Mouse (Mus musculus) hindbrain, embryonic 14.5 days (tissue): Measurements from ENCODE around the gene Pacrg. TPM values are rescaled to one million over a fixed set of nuclear protein-coding genes. Genes with fewer than 3 reads are reported as not detected.

Experiments
- ATAC-seq: fragments of 200-750 bp; cut with Nextera tagmentation; 2 replicates; pipeline ENCODE4 v1.8.0; 2017; ENCODE audit warnings: moderate number of reproducible peaks, mild to moderate bottlenecking, moderate TSS enrichment, moderate library complexity; ENCODE audit not compliant: low FRiP score
- DNase-seq: peaks from one replicate; pipeline ENCODE4 v3.0.0-alpha.2; 2015; ENCODE audit warnings: low spot score
- H3K27ac ChIP-seq: fragments of 300-500 bp; sonication (generic); 2 replicates; pipeline ENCODE4 v1.5.1; 2014; ENCODE audit warnings: mild to moderate bottlenecking, moderate library complexity
- H3K27me3 ChIP-seq: fragments of 300-500 bp; sonication (generic); 2 replicates; pipeline ENCODE4 v1.6.1; 2014; ENCODE audit warnings: mild to moderate bottlenecking, low read length, mixed read lengths; ENCODE audit not compliant: control insufficient read depth, insufficient read depth
- H3K36me3 ChIP-seq: fragments of 300-500 bp; sonication (generic); replicated peaks from 2 replicates; pipeline ENCODE4 v1.6.1; 2014; ENCODE audit not compliant: control insufficient read depth, insufficient read depth
- H3K4me1 ChIP-seq: fragments of 300-500 bp; sonication (generic); replicated peaks from 2 replicates; pipeline ENCODE4 v1.6.1; 2014; ENCODE audit warnings: antibody characterized with exemption, low read length, mixed read lengths; ENCODE audit not compliant: control insufficient read depth, insufficient read depth
- H3K4me2 ChIP-seq: fragments of 300-500 bp; sonication (generic); replicated peaks from 2 replicates; pipeline ENCODE4 v1.6.1; 2014; ENCODE audit warnings: mild to moderate bottlenecking, moderate library complexity
- H3K4me3 ChIP-seq: fragments of 300-500 bp; sonication (generic); replicated peaks from 2 replicates; pipeline ENCODE4 v1.5.1; 2014; ENCODE audit warnings: mild to moderate bottlenecking, low read length
- H3K9ac ChIP-seq: fragments of 300-500 bp; sonication (generic); 2 replicates; pipeline ENCODE4 v1.6.1; 2014
- H3K9me3 ChIP-seq: fragments of 300-500 bp; sonication (generic); 2 replicates; pipeline ENCODE4 v1.6.1; 2016; ENCODE audit warnings: low read length; ENCODE audit not compliant: control insufficient read depth
- WGBS: fragments of 180-500 bp; shearing (Covaris S2); extraction: QIAGEN DNeasy Blood & Tissue Kit; methylation state at CpG from one replicate; pipeline ENCODE4 v1.1.7; 2014; 5-methylcytosine and 5-hydroxymethylcytosine counted together
- polyA plus RNA-seq: library from polyadenylated mRNA; unstranded; fragments of >200 nt; fragmentation: Nextera tagmentation; extraction: Ambion mirVana; gene quantifications from 2 replicates; pipeline ENCODE4 v1.2.1, GENCODE M21; 2014

The Pacrg gene
- polyA plus RNA-seq, 1 experiment from 2014 or later: 21.9 TPM

- Histone ChIP-seq H3K36me3 (no peaks in the 10 kb centered on the region), H3K9ac (no peak overlapping the region), H3K27me3 (no peaks in the 10 kb centered on the region), H3K9me3 (no peaks in the 10 kb centered on the region), H3K27ac (peak overlapping the region; percentile 50), H3K4me1 (peaks cover 5% of the 10 kb centered on the region; the same call in 1 of the 2 replicates), H3K4me3 (no peak overlapping the region), H3K4me2 (peak overlapping the region; percentile 24)
- WGBS: 12% methylated on average over 11 of the region's 11 CpGs
- DNase-seq: no peak
- ATAC-seq: no peak
Measured at GRCm38 (mm10) chr17:10519506-10520155, 320.5 kb downstream of the Pacrg start.

- no peak overlapping the region for H3K27ac ChIP-seq
- H3K4me1 ChIP-seq: peaks cover 2% of the 10 kb centered on the region; the same call in 1 of the 2 replicates
- H3K9me3 ChIP-seq: no peaks in the 10 kb centered on the region
- 60% methylated on average over 6 of the region's 6 CpGs for WGBS
- no peak overlapping the region for H3K9ac ChIP-seq
- no peak overlapping the region for H3K4me3 ChIP-seq
- no peaks in the 10 kb centered on the region for H3K27me3 ChIP-seq
- DNase-seq (no peak), ATAC-seq (no peak; the same call in 1 of the 2 replicates)
- no peaks in the 10 kb centered on the region for H3K36me3 ChIP-seq
- no peak overlapping the region for H3K4me2 ChIP-seq
Measured at GRCm38 (mm10) chr17:10514812-10515211, 325.3 kb downstream of the Pacrg start.

GRCm38 (mm10) chr17:10510913-10511759 lies 329.0 kb downstream of the Pacrg start:
- 85% methylated on average over 10 of the region's 10 CpGs for WGBS
- Histone ChIP-seq H3K4me1 (peaks cover 19% of the 10 kb centered on the region), H3K27ac (no peak overlapping the region)

GRCm38 (mm10) chr17:10510467-10510866 lies 329.6 kb downstream of the Pacrg start:
- ATAC-seq: no peak
- H3K9me3 ChIP-seq: no peaks in the 10 kb centered on the region
- peaks cover 19% of the 10 kb centered on the region for H3K4me1 ChIP-seq
- H3K9ac ChIP-seq: no peak overlapping the region
- no peak overlapping the region for H3K4me3 ChIP-seq
- H3K27me3 ChIP-seq: no peaks in the 10 kb centered on the region
- no peak overlapping the region for H3K4me2 ChIP-seq
- 83% methylated on average over 5 of the region's 5 CpGs for WGBS
- no peaks in the 10 kb centered on the region for H3K36me3 ChIP-seq
- H3K27ac ChIP-seq: no peak overlapping the region
- no peak for DNase-seq

More at GRCm38 (mm10) chr17:10510913-10511759, 329.0 kb downstream of the Pacrg start:
- no peak overlapping the region for H3K9ac ChIP-seq
- H3K4me3 ChIP-seq: no peak overlapping the region
- DNase-seq (no peak), ATAC-seq (no peak)
- H3K4me2 ChIP-seq: no peak overlapping the region
- no peaks in the 10 kb centered on the region for H3K27me3 ChIP-seq
- H3K36me3 ChIP-seq: no peaks in the 10 kb centered on the region
- H3K9me3 ChIP-seq: no peaks in the 10 kb centered on the region

- no peak for ATAC-seq
Measured at GRCm38 (mm10) chr17:10508088-10508487, 332.0 kb downstream of the Pacrg start.

GRCm38 (mm10) chr17:10507466-10507865 lies 332.6 kb downstream of the Pacrg start:
- peak overlapping the region; percentile 73 for H3K27ac ChIP-seq
- H3K4me1 ChIP-seq: peaks cover 19% of the 10 kb centered on the region
- 24% methylated on average over 10 of the region's 10 CpGs for WGBS
- no peak overlapping the region for H3K9ac ChIP-seq
- 0 out of 2 replicates have a peak overlapping the region, but pooled peaks have one; percentile 19 for H3K4me2 ChIP-seq
- no peaks in the 10 kb centered on the region for H3K36me3 ChIP-seq
- no peaks in the 10 kb centered on the region for H3K27me3 ChIP-seq
- ATAC-seq (peak; percentile 82), DNase-seq (no peak)
- H3K4me3 ChIP-seq: no peak overlapping the region
- H3K9me3 ChIP-seq: no peaks in the 10 kb centered on the region

More at GRCm38 (mm10) chr17:10508088-10508487, 332.0 kb downstream of the Pacrg start:
- no peak overlapping the region for H3K4me3 ChIP-seq
- DNase-seq: no peak
- no peak overlapping the region for H3K4me2 ChIP-seq
- no peaks in the 10 kb centered on the region for H3K36me3 ChIP-seq
- peak overlapping the region; percentile 73 for H3K27ac ChIP-seq
- WGBS: 71% methylated on average over 2 of the region's 2 CpGs
- H3K4me1 ChIP-seq: peaks cover 19% of the 10 kb centered on the region
- H3K9me3 ChIP-seq: no peaks in the 10 kb centered on the region
- H3K27me3 ChIP-seq: no peaks in the 10 kb centered on the region
- no peak overlapping the region for H3K9ac ChIP-seq

DNA sequence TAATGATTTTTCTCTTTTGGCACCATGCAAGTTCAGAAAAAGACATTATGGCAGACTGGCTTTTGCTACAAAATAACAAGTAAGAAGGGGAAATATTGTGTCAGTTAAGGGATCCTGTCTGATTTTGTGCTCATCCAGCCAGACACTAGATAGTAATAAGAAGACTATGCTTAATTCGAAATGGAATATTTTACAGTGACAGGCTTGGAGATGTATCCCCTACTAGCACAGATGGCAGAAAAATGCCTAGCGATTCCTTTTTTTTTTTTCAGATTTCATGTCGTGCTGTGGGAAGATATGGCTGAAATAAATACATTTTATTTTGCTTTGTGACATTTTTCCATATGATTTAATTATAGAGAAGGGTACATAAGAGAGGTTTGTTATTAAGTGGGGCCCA lies 333.2 kb downstream of the Pacrg start:
- peak overlapping the region; percentile 73 for H3K27ac ChIP-seq
- H3K4me2 ChIP-seq: no peak overlapping the region
- H3K9ac ChIP-seq: no peak overlapping the region
- no peaks in the 10 kb centered on the region for H3K36me3 ChIP-seq
- DNase-seq (no peak), ATAC-seq (no peak)
- H3K9me3 ChIP-seq: no peaks in the 10 kb centered on the region
- peaks cover 19% of the 10 kb centered on the region for H3K4me1 ChIP-seq
- H3K27me3 ChIP-seq: no peaks in the 10 kb centered on the region
- no peak overlapping the region for H3K4me3 ChIP-seq
- WGBS: 56% methylated on average over 3 of the region's 3 CpGs

GRCm38 (mm10) chr17:10501439-10501838 lies 338.7 kb downstream of the Pacrg start:
- no peak overlapping the region for H3K4me2 ChIP-seq
- no peak overlapping the region for H3K9ac ChIP-seq
- H3K9me3 ChIP-seq: no peaks in the 10 kb centered on the region
- 75% methylated on average over 2 of the region's 2 CpGs for WGBS
- H3K27me3 ChIP-seq: no peaks in the 10 kb centered on the region
- H3K27ac ChIP-seq: no peak overlapping the region
- no peaks in the 10 kb centered on the region for H3K36me3 ChIP-seq
- ATAC-seq (no peak), DNase-seq (no peak)
- H3K4me3 ChIP-seq: no peak overlapping the region
- H3K4me1 ChIP-seq: peaks cover 18% of the 10 kb centered on the region

- ATAC-seq (no peak), DNase-seq (no peak)
- H3K9ac ChIP-seq: no peak overlapping the region
- H3K36me3 ChIP-seq: no peaks in the 10 kb centered on the region
- H3K9me3 ChIP-seq: no peaks in the 10 kb centered on the region
- peaks cover 15% of the 10 kb centered on the region for H3K4me1 ChIP-seq
- H3K27ac ChIP-seq: no peak overlapping the region
- H3K27me3 ChIP-seq: no peaks in the 10 kb centered on the region
- no peak overlapping the region for H3K4me3 ChIP-seq
- H3K4me2 ChIP-seq: no peak overlapping the region
- 36% methylated on average over 12 of the region's 12 CpGs for WGBS
Measured at GRCm38 (mm10) chr17:10500795-10501432, 339.2 kb downstream of the Pacrg start.
